Mouse (Mus musculus): ENCODE results near the gene Aco2.

Aco2 gene

GRCm38 (mm10) chr15:81872262-81873136, at the start of gene Aco2:
TSS of gene Aco2 (plus strand) at chr15:81872309.
- DNase-seq: peak; percentile 97

- DNase-seq: no peak
Observed at GRCm38 (mm10) chr15:81822631-81823030, 49.5 kb upstream of the Aco2 start.

GRCm38 (mm10) chr15:81824832-81825231, 47.3 kb upstream of the Aco2 start:
- no peak for DNase-seq

- no peak for DNase-seq
Observed at GRCm38 (mm10) chr15:81828426-81829207, 43.5 kb upstream of the Aco2 start.

GRCm38 (mm10) chr15:81829208-81829580, 42.9 kb upstream of the Aco2 start:
- no peak for DNase-seq

- DNase-seq: no peak
Observed at GRCm38 (mm10) chr15:81830530-81830929, 41.6 kb upstream of the Aco2 start.

- DNase-seq: peak; percentile 80
Observed at GRCm38 (mm10) chr15:81831136-81831825, 40.8 kb upstream of the Aco2 start.

- no peak for DNase-seq
Observed at GRCm38 (mm10) chr15:81832219-81832618, 39.9 kb upstream of the Aco2 start.

GRCm38 (mm10) chr15:81833481-81833880, 38.6 kb upstream of the Aco2 start:
- DNase-seq: no peak

GRCm38 (mm10) chr15:81834171-81834841, 37.8 kb upstream of the Aco2 start:
- DNase-seq: no peak

GRCm38 (mm10) chr15:81835007-81835880, 36.9 kb upstream of the Aco2 start:
- DNase-seq: no peak

GRCm38 (mm10) chr15:81836124-81836821, 35.8 kb upstream of the Aco2 start:
- peak; percentile 89 for DNase-seq

- no peak for DNase-seq
Observed at GRCm38 (mm10) chr15:81836966-81837920, 34.9 kb upstream of the Aco2 start.

GRCm38 (mm10) chr15:81838554-81839235, 33.4 kb upstream of the Aco2 start:
- DNase-seq: no peak

GRCm38 (mm10) chr15:81839634-81840033, 32.5 kb upstream of the Aco2 start:
- peak; percentile 44 for DNase-seq

- no peak for DNase-seq
Observed at GRCm38 (mm10) chr15:81840306-81840705, 31.8 kb upstream of the Aco2 start.

GRCm38 (mm10) chr15:81842275-81842674, 29.8 kb upstream of the Aco2 start:
- no peak for DNase-seq

GRCm38 (mm10) chr15:81845033-81845625, 27.0 kb upstream of the Aco2 start:
- no peak for DNase-seq

GRCm38 (mm10) chr15:81845724-81846123, 26.4 kb upstream of the Aco2 start:
- DNase-seq: no peak

Data from right cerebral cortex, postnatal 25 days (tissue).